Mouse (Mus musculus) gastrocnemius, postnatal 14 days (tissue): ENCODE measurements around the gene Fut8. TPM values are rescaled to one million over a fixed set of nuclear protein-coding genes. Genes with fewer than 3 reads are reported as not detected.
"Not testable (repeated sequence)": the region's sequence is repeated elsewhere in the genome, so short reads cannot be mapped to it uniquely, and the experiment has no call there.

Experiments used
- DNase-seq: peaks from one replicate; pipeline ENCODE4 v3.0.0; 2021; ENCODE audit warnings: mixed read lengths
- intact Hi-C: fragments of 180-260 bp; cut with DNase I; formaldehyde crosslinking; loops from one replicate; pipeline ENCODE4 v1.15.1; 2025; ENCODE audit warnings: low total_unique reads
- total RNA-seq, 2 experiments: library from RNA; stranded (reverse); gene quantifications; 2 replicates each; pipeline ENCODE4 v1.2.3; 2021

Fut8 gene
- total RNA-seq, 2 experiments from 2014 or later: 15.5 to 20.9 TPM

DNA sequence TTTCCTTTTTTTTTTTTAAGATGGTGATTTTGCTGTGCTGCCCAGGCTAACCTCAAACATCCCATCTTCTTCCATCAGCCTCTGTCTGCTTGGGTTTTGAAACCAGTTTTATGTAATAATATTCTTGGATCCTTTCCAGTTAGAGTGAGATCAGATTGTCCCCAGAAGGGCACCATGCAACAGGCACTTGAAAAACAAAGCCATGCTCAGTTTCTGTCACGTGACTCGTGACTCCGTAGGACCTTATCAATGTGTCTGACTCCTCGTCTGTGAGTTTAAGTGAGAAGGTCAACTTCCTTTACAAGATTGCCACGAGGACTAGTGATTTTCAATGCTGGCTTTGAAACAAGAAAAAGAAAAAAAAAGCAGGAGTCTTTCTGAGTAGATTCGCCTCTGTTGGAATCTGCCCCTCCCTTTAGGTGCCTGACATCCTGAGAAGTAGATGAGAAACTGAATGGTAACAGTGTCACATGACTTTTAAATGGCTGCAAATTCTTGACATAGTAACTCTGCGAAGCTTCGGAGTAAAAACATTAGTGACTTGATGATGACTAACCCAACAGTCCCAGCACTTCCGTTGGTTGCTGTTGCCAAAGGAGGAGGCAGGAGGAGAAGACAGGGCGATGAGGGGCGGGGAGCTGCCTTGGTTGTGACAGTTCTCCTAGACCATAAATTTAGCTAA is 21.3 kb upstream of the Fut8 start:
- intact Hi-C loops: no loop called here

DNA sequence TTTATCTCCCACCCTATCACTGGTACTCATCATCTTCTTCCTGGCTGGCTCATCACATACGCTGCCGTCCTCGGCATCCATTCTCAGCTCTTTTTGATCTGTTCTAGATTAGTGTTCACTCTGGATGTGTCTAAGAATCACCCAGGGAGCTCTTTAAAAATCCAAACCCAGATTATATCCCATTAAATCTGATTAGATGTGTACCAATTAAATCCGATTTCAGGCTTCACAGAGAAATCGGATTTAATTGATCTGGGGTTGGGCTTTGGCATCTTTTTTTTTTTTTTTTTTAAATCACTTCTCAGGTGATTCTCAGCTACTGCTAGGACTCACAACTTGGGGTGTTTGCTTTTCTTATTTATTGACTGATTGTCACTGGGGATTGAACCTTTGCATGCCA is 17.3 kb upstream of the Fut8 start:
- no peak for DNase-seq
- intact Hi-C loops: no loop called here

More for the DNA sequence above, 21.3 kb upstream of the Fut8 start:
- no peak for DNase-seq

DNA sequence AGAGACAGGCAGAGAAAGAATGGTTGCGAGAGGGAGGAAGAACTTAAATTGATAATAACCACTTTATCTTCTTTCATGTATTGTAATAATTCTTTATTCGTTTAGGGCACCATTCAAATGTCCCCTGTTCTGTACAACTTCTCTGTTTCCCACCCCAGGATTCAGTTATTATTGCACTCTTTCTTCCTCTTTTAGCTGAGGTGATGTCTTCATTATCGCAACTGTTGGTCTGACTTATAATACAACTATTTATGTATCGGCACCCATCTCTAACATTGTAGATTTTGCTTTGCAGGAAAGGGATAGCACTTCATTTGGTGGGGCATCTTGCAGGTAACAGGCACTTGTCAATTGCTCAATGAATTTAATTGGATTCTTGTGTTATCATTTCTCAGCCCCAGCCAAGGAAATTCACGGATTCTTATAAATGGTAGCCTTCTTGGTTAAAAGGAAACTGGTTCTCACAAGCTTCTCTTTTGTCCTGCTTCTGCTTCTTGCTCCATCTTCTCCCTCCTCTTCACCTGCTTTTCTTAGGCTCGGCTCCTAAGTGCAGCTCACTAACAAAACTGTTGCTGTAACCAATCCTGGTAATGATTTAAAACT is 15.6 kb upstream of the Fut8 start:
- no peak for DNase-seq
- intact Hi-C loops: no loop called here

DNA sequence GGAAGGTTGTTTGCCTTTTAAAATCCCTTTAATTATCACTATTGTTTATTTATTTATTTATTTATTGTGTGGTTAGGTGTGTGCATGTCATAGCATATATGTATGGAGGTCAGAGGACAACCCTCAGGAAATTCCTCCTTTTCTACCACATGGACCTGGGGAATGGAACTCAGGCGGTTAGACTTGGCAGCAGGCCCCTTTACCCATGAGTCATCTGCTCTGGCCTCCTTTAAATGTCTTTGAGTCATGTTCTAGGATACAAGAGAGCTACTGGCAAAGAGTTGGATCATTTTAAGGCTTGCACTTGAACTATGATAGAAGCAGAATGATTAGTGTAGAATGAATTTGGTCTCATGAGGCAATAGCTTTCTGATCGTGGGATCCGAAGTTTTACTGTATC is 14.3 kb upstream of the Fut8 start:
- DNase-seq: no peak
- intact Hi-C loops: no loop called here

DNA sequence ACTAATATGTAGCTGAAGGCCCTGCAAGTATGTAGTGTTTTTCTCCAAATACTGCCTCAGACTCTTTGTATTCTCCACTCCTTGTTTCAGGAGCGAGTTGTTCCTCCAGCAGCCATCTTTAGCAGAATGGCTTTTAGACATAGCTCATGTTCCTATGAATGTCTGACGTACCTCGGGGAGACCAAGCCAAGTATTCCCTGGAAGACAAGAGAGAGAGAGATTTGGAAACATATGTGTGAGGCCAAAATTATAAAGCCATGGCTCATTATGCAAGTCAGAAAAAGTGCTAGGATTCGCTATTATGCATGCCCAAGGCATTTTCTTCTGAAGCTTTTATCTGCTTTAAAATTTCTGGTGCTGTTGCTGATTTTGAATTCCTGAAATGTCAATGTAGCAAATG is 13.8 kb upstream of the Fut8 start:
- intact Hi-C loops: no loop called here
- DNase-seq: no peak

DNA sequence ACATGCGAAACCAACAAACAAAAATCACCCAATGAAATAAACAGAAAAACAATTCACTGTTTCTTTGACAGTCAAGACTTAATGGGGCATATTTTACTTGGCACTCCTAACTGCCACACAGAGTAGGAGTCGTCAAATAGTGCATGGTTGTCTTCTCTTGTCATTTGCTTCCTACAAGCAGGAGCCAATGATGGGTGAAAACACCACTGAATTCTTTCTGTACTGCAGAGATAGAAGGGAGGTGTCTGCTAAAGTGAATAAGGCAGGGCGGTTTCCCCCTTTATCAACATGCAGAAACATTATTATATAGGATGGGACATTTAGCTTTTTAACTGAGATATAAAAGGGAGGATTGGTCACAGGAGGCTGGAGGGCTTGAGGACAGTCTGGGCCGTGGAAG is 13.0 kb upstream of the Fut8 start:
- no peak for DNase-seq
- intact Hi-C loops: no loop called here

DNA sequence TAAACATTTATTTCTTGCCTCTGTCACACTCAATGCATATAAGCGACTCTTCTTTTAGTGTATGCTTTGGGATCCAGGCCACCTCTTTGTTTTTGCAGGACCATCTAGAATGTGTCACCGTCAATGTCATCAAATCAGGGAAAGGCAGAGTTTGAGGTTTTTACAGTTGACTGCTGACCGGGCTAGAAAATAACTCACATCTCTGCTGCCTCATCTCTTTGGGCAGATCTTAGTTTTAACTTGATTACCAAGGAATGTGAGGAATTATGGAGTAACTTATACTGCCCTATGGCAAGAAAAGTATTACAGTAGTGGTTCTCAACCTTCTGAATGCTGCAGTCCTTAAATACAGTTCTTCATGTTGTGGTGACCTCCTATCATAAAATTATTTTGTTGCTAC is 12.2 kb upstream of the Fut8 start:
- no peak for DNase-seq
- intact Hi-C loops: no loop called here

DNA sequence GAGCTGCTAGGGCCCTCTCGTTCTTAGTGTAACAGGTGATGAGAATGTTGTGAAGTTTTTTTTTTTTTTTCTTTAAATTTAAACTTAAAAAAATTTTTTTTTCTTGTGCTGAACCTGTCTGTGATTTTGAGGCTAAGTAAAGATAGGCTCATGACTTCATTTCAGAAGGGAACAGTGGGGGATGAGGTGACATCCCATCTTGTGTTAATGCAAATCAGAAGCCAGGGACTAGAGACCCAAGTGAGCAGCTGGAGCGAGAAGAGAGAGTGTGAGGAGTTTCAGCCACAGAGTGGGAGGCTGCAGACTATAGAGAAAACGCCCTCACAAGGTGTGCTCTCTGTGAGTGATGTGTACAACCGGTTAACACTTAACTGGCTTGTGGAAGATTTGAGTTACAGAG is 2.0 kb upstream of the Fut8 start:
- intact Hi-C loops: loop anchor here (10.0 kb wide), 1 partner anchor 191 kb away; no protein-coding TSS in a partner anchor
- DNase-seq: no peak

DNA sequence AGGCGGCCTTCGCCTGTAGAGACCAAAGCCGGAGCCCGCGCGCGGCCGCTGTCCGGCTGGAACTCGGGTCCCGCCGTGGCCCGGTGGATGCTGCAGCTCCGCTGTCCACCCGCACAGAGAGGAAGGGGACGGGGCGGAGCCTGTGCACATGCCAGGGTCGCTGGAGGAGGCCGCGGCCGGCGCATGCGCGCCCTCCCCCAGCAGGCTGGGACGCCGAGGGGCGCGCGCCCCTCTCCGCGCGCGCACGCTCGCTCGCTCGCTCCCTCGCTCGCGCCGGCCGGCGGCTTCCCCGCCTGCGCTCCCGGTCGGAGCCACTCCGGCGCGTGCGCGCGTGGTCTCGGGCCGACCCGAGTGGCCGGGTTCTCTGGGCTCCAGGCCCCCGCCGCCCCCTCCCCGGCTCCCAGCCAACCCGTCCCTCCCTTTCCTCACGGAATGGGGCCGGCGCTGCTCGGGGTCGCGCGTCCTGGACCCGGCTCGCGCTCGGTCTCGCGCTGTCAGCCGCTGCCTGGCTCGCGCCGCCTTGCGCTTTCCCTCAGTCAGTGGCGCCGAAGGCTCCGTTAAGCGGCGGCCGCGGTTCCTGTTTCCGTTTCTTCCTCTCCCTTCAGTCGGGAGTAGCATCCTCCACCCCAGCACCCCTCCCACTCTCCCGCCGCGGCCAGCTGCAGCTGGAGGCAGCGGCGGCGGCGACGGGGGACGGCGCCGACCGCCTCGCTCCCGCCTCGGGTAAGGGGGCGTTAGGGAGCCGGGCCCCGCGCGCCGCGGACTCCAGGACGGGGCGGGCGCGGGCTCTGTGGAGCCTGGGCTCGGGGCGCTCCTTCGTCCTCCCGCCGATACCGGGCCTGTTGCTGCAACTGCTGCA is 835 bp downstream of the Fut8 start:
- intact Hi-C loops: loop anchor here (10.0 kb wide), 1 partner anchor 194 kb away; no protein-coding TSS in a partner anchor
- peak; percentile 94 for DNase-seq

DNA sequence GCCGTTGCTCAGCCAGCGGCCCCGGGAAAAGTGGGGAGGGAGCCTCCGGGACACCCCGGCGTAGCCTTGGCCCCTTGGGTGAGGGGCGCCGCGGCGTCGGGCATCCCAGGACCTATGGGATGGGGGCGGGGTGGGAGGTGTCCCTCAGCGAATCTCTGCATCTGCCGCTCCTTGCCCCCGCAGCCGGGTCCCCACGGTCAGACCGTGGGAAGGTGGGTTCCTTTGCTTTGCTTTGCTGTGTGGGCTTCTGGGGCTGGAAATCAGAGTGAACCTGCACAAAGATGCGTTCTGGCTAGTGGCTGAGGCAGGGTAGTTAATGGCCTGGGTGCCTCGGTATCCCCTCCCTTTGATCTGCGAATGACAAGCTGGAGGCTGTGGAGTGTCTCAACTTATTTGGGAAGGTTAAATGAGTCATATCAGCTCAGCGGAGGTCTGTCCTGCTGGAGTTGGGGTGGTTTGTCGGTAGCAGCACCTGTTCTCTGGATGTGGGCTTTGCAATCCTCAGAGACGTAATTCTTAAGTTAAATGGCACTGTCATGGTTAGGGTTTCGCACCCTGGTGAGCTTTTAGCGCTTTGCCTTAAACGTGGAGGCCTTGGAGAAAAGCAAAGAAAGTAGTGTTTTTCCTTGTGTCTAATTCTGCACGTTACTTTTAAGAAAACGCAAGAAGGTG is 1.6 kb downstream of the Fut8 start:
- intact Hi-C loops: loop anchor here (10.0 kb wide), 1 partner anchor 195 kb away; no protein-coding TSS in a partner anchor
- DNase-seq: no peak

DNA sequence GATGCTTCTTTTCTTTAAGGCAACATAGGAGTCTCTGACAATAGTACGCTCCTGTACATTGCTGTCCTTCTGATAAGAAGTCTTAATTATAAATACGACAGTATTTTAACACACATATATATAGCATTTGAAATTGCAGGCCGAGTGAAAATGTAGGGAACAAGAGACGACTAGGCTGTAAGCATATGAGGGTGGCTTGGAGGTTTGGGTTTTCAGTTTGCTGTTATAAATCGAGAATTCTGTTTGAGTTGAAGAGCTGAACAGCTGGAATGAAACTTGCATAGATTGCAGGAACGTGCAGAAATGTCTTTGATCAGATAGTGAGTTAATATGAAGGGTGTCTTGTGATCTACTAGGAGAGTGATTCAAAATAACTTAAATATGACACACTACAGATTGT is 2.4 kb downstream of the Fut8 start:
- intact Hi-C loops: no loop called here
- DNase-seq: no peak

DNA sequence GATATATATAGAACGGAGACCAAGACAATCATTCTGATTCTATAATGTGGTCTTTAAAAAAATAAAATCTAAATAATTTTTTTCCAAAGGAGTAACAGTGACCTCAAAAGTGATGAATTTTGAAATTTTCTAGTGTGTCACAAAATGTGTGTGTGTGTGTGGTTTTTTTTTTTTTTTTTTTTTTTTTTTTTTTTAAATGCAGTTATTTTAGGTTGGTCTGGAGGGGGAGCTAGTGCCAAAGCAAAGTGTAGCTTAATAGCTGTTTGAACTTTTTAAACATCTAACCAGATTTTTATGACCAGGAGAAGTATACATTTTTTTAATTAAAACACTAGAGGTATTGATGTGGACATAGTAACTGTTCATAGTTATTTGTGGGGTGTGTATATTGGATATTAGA is 2.9 kb downstream of the Fut8 start:
- intact Hi-C loops: no loop called here
- DNase-seq: no peak

DNA sequence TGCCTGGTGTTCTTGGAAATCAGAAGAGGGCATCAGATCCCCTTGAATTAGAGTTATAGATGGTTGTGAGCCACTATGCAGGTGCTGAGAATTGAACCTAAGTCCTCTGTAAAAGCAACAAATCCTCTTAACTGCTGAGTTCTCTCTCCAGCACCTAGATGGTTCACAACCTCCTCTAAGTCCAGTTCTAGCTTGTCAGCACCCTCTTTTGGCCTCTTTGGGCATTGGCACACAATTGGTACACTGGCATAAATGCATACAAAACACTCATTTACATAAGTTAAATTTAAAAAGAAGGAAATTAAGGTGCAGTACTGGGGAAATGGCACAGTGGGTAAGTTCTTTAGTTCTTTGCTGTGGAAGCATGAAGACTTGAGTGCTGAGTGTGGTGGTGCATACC is 24.7 kb downstream of the Fut8 start:
- intact Hi-C loops: no loop called here

DNA sequence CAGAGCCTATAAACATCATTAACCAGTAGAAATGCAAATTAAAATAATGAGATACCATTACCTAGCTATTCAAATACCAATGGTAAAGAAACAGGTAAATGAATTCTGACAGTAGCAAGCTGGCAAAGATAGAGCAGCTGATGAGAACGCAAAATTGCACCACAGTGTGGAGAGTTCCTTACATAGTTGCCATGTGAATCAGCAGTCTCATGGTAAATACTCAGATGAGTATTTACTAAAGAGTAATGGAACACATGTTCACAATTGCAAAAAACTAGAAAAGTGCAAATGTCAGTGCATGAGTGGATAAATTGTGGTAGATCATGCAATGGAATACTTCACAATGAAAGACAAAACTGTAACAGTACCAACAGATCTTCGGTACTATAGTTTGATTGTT is 25.9 kb downstream of the Fut8 start:
- no peak for DNase-seq
- intact Hi-C loops: no loop called here

More for the DNA sequence above, 24.7 kb downstream of the Fut8 start:
- DNase-seq: no peak

DNA sequence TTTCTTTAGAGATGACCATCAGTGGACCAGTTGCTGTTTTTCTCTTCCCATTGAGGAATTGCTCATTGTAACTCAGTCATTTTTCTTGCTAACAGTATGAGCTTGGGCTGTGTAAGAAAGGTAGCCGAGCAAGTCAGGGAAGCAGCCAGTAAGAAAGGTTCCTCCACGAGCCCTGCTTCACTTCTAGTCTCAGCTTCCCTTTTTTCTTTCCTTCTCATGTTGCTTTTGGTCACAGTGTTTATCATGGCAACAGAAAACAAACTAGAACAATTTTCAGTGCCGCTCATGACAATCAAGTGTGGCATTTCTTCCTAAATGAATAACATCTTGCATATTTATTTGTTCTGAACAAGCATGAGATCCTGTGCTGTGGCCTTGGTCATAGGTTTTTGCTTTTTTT is 32.8 kb downstream of the Fut8 start:
- no peak for DNase-seq
- intact Hi-C loops: no loop called here

DNA sequence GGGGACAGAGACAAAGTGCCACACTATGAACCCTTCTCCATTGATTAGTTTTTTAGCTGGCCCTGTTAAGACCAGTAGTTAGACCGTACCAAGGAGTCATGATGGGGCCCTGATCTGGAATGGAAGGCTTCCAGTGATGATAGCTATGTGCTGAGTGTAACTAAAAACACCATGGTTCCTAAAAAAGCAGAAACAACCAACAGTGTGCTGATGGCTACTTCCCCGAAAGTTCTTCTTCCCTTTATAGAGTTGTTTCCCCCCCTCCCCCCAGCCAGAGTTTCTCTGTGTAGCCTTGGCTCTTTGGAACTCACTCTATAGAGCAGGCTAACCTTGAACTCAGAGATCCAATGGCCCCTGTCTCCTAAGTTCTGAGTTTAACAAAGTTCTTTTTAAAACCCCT is 50.6 kb downstream of the Fut8 start:
- DNase-seq: no peak
- intact Hi-C loops: no loop called here

DNA sequence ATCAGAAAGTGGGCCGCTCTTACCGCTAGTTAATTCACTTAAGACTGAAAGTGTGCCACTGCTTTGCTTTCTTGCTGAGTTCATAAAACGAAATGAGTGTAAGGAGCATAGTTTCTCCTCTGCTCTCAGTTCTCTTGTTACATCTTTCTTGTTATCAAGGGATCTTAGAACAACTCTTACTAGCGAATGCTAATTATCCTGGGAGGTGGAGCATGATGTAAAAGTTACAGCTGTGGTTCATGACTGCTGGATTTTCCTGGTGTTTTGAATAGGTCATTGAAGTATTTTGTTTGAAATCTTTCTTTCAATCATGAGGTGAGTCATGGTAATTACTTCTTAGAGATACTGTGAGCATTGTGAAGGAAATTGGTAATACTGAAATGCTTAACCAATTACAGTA is 53.1 kb downstream of the Fut8 start:
- DNase-seq: no peak
- intact Hi-C loops: no loop called here

DNA sequence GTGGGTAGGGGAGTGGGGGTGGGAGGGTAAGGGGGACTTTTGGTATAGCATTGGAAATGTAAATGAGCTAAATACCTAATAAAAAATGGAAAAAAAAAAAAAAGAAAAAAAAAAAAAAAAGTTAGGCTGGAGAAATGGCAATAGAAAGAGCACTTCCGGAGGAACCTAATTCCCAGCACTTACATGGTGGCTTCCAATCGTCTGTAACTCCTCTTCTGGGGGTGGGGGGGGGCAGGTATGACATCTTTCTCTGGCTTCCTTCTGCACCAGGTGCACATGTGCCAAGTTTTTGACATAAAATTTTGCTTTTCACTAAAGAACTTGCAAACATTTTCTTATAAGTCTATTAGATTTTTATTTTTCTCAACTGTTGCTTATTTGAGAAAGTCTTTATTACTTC is 53.9 kb downstream of the Fut8 start:
- intact Hi-C loops, DNase-seq: not testable (repeated sequence)

DNA sequence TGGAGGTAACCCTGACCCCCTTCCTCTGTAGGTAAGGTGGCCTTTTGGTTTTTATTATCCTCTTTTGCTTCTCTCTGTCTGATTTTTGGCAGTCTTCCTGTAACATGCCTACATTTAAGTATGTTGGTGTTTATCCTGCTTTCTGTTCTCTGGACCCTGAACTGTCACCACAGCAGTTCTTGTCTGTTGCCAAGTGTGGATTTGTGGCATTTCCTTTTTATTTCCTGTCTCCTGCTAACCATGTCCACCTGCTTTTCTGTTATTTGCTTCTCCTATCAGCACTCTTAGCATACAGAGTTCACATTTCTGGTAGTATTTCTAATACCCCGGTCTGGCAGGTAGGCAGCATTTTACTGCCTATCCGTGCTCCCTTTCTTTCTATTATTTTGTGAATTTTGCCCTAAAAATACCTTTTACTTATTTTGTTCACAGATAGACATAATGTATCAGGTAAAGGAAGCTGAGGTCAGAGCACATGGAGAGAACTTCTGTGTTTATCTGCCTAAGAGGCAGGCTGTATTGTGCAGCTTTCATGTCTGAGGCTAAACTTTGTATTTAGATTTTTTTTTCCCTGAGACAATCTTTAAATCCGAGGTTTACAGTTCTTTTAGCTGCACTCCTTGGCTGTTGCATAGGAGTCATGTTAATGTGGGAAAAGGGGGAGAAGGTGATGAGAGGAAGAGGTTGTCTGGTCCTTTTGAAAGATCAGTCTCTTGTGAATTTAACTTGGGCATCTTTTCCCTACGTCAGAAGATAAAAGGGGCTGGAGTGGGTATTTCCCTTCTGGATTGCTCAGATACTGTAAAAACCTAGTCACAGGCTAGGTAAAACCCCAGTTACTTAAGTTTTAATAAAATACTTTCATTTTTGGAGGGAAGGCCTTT is 54.7 kb downstream of the Fut8 start:
- DNase-seq: no peak
- intact Hi-C loops: no loop called here
